Mouse (Mus musculus) embryo, embryonic 11.5 days (tissue): ENCODE data around the gene Lhfpl2.
"Not testable (repeated sequence)": the region's sequence is repeated elsewhere in the genome, so short reads cannot be mapped to it uniquely, and the experiment has no call there.

Source experiments
- DNase-seq: peaks from one replicate; pipeline ENCODE4 v3.0.0-alpha.2; 2012; ENCODE audit warnings: low read depth, low spot score

Gene Lhfpl2

DNA sequence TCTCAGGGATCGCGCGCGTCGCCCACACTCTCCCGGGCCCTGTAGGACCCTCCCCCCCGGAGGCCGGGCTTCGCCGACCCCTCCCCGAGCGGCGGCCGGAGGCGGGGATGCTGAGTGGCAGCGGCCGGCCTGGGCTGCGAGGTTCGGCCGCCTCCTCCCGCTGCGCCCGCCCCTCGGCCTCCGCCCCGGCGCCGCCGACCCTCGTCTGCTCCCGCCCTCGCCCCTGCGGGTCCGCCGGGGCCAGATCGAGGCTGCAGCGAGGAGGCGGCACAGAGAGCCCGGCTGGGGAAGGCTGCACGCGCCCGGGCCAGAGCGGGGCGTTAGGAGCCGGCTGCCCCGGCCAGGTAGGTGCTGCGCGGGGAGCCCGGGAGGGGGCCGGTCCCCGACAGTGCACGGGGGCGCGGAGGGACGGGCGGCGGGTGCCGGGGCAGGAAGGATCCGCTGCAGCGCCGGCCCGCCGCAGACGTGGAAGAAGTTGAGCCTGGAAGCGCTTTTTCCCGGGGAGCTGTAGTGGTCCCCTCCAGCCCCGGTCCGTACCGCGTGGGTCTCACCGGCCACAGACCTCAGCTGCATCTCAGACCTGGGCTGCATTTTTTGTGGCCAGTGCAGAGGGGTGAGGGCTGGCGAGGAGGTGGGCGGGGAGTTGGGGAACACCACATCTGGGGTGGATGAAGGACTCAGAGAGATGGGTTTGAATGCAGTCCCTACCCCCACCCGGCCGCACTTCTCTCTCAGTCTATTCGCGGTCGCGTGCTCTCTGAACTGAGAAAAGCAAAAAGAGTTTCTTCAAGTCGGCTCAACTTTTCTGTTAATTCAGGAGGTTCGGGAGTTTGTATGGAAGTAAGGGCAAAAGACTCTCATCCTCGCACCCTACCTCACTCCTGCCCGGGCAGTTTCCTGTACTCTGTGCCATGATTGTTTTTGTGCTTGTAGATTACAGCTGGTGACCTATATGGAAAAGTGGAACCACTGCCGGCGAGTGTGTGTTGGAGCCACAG is at the start of gene Lhfpl2:
TSS of gene Lhfpl2 (plus strand) at position 234 of the 998 bp plus-strand sequence.
- DNase-seq, result no peak

DNA sequence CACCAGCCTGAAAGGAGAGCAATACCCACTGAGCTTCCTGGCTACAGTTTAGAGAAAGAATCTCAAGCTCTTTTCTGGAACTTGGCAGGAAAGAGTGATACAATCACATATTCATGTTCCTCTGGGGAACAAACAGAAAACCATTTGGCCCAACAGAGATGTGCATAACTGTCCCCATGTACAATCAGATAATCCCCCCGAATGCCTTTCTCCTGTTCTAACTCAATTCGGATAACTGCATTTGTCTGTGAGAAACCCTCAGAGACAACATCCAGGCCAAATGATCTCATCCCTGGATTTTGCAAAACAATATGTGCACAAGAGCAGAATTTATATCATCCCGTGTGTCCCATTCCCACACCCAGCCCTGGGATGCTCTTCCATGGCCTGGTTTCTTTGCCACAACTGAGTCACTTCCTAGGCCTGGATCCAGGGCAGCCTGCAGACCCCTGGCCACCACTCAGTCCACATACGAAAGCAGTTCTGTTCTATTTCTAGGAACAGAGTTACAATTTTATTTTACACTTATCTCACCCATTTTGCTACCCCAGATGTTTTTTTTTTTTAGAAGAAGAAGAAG is 45.5 kb upstream of the Lhfpl2 start:
- no peak for DNase-seq

- DNase-seq, result no peak
Observed at GRCm38 (mm10) chr13:94013986-94014385, 43.6 kb upstream of the Lhfpl2 start.

DNA sequence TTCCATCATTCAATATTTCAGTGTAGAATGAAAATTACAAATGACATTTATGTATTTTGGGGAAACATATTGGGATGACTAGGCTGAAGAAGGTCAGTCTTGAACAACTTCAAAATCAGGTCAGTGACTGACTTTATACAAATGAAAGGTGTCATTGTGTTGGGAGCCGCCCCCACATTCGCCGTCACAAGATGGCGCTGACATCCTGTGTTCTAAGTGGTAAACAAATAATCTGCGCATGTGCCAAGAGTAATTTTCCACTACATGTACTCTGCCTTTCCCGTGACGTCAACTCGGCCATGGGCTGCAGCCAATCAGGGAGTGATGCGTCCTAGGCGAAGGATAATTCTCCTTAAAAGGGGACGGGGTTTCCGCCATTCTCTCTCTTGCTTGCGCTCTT is 33.0 kb upstream of the Lhfpl2 start:
- not testable (repeated sequence) for DNase-seq

DNA sequence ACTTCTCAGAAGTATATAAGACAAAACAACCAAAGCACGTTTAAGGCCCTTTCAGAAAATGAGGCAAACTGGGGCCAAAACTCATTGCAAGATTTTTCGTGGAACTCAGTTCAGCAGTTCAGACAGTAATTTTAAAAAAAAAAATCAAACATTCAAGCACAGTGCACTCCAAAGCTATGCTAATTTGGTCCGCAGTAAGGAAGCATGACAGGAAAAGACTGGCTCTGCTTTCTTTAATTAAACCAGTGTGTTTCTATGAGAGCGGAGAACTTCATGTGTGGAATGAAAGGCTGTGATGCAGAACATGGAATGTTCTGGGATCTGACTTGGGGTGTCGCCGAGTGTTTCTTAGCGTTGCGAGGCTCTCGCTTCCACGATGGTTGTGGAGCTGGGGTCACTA is 28.4 kb upstream of the Lhfpl2 start:
- no peak for DNase-seq

- no peak for DNase-seq
Observed at GRCm38 (mm10) chr13:94030551-94030950, 27.0 kb upstream of the Lhfpl2 start.

GRCm38 (mm10) chr13:94037313-94038051 is 20.1 kb upstream of the Lhfpl2 start:
- no peak for DNase-seq

DNA sequence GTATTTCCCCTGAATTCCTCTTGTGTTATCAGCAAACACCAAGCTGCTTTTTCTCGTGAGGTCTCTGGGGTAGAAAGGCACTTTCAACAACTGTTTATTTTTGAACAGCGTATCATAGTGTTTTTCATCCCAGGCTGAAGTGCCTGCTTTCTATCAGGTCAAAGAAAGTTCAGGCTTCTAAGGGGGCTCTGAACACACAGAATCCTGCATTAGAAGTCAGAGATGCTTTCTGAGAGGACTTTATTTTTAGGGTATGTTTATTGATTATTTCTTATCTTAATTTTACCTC is 19.6 kb upstream of the Lhfpl2 start:
- no peak for DNase-seq

GRCm38 (mm10) chr13:94050036-94050435 is 7.6 kb upstream of the Lhfpl2 start:
- DNase-seq, result no peak

- no peak for DNase-seq
Observed at GRCm38 (mm10) chr13:94050782-94051181, 6.8 kb upstream of the Lhfpl2 start.

DNA sequence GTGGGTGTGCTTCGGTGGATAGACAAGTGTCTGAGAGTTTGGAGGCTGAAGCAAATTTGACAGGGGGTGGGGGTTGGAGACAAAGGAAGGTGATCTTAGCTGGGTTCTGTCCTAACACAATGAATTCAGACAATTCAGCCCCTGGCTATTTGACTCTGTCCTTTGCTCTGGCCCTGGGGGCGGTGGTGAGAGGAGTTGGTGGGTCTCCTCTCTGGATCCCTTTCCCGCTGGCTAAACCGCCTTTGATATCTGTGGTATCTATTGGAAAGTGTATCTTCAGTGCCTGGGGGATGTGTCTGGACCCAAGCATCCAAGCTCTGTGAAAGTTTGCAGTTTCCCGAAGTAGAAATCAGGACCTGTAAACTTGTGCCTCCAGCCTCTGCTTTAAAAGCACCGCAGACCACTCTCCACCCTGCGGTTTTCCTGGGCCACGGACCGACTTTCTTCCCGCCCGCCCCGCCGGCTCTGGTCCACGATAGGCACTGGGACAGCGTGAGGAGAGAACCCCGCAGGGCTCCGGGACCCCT is 497 bp upstream of the Lhfpl2 start:
- no peak for DNase-seq

DNA sequence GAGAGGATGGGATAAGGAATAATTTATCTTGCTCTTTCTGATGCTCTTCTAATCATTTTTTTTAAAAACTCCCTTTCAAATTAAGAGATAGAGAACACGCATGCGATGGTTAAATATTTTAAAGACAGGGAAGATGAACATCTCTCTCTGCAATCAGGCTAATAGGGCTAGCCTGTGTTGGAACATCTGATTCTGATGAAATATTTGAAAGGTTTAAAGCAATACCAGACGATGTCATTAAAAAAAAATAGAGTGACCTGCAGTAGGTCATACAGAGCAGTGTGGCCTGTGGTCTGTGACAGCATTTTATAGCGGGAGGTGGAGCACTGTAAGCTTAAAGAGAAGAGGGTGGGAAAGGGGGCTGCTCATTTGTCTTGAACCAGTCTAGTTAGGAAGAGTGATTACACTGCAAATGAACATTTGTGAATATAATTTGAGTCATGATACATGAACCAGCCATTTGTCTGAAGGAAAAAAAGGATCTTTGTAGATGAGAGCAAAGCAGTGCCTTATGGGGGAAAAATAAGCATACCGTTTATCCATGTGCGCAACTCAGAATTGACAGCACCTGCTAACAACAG is 1.1 kb downstream of the Lhfpl2 start:
- no peak for DNase-seq

DNA sequence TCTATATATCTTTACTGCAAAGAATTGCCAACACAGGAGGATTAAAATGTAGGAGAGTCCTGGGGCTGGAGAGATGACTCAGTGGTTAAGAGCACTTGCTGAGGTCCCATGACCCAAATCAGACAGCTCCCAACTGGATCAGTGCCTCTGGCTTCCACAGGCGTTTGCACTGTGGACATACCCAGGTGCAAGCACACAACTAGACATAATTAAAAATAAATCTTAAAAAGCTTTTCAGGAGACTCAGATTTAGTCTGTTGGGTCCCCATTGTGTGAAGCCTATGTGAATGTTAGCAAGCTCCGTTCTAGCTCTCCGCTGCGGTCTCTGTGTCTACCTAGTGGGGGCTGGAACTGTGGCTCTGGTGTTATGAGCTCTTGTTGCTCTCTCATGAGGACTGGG is 1.8 kb downstream of the Lhfpl2 start:
- DNase-seq, result no peak

DNA sequence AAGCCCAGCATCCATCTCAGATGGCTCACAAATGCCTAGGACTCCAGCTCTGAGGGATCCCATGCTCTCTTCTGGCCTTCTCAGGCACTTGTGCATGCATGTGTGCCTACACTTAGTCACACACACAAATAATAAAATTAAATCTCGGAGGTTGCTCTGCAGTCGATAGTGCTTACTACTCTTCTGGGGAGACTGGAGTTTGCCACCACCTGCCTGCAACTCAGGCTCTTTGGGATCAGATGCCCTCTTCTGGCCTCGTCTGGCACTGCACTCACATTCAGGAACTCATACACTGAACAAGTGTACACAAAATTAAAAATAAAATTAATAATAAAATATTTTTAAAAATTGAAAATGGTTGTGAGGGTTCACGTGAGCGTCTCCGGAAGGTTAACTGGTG is 2.2 kb downstream of the Lhfpl2 start:
- DNase-seq, result no peak

- DNase-seq, result no peak
Observed at GRCm38 (mm10) chr13:94060461-94060860, 2.9 kb downstream of the Lhfpl2 start.

GRCm38 (mm10) chr13:94061256-94061877 is 3.8 kb downstream of the Lhfpl2 start:
- DNase-seq, result no peak

DNA sequence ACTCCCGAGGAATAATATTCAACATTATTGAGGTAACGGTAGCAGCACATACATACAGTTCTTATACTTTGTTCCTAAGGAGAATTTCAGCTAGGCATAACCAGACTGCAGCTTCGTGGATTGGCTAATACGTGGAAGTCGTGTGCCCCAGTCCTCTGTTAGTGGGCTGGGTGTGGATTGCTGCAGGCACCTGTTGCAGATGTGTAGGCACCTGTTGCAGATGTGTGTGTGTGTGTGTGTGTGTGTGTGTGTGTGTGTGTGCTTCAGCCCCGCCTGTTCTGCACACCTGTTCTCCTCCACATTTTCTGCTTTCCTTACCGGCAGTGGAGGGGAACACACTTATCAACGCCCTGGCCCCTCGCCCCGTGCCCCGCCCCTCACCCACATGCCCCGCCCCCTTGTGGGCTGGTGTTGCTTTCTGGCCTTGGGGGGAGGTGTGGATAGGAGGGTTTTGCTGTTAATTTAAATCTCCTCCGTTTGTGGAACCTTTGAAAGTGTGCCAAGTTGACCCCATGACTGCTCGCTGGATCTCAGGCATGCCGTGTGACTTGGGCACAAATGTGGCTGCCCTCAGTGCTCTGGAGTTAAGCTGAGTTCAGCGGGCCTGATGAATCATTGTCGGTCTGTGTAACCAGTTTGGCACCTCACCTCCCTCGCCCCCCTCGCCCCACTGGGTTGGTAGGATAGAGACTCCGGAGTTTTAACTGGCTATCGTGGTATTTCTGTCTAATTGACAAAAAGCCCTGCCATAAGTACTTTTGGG is 4.9 kb downstream of the Lhfpl2 start:
- no peak for DNase-seq

DNA sequence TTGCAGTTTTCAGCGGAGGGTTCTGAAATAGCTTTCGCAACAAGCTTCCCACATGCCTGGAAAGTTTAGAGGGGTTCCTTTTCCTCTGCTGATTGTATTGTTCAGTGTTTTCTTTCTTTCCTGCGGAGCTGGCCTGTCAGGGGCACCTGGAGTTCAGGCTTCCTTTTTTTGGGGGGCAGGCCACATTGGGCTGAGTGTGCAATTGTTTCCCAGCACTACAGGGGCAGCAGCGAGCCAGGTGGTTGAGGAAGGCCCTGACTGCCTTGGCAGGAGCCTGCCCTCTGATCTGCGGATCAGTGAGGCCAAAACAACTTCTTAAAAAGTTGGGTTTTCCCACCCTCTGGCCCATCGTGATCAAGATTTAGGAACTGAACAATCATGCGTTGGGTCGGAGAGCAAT is 5.6 kb downstream of the Lhfpl2 start:
- no peak for DNase-seq

DNA sequence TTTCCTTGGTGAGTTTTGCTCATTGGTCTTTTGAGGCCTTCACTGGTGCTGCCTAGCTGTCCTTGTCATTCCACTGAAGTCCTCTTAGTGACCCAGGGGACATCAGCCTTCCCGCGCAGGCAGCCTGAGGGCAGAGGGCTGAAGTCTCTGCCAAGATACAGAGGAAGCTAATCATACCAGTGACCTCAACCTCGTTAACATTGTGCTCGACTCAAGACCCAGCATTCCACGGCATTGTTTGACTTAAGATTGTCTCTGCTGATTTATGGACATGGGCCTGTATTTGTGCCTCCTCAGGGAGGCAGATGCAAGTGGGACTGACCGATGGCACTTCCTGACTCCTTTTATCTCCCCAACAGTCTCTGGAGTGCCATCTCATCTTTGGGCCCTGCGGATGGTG is 7.0 kb downstream of the Lhfpl2 start:
- no peak for DNase-seq

- no peak for DNase-seq
Observed at GRCm38 (mm10) chr13:94065276-94066050, 7.9 kb downstream of the Lhfpl2 start.
